Mouse (Mus musculus) left cerebral cortex, adult 2 months (tissue): ENCODE measurements around the gene Man2a1. TPM values are rescaled to one million over a fixed set of nuclear protein-coding genes. Genes with fewer than 3 reads are reported as not detected.
A peak's percentile ranks its signal among the peaks of the same experiment; 100 is the strongest.
"Not testable (repeated sequence)": the region's sequence is repeated elsewhere in the genome, so short reads cannot be mapped to it uniquely, and the experiment has no call there.

ENCODE experiments used
- DNase-seq, 2 experiments: peaks; one replicate each; pipeline ENCODE4 v3.0.0; 2021 to 2022; ENCODE audit warnings: low spot score in 2 of 2, mixed read lengths in 1 of 2; ENCODE audit errors: extremely low spot score in 1 of 2
- H3K27ac ChIP-seq: fragments of 200-600 bp; 2 replicates; pipeline ENCODE4 v1.8.1; 2022
- H3K4me3 ChIP-seq: fragments of 200-600 bp; 2 replicates; pipeline ENCODE4 v1.8.1; 2022
- CTCF ChIP-seq: fragments of 200-600 bp; IDR thresholded peaks from 2 replicates; pipeline ENCODE4 v1.8.1; 2022; ENCODE audit warnings: antibody characterized with exemption, mild to moderate bottlenecking, moderate library complexity
- intact Hi-C: fragments of 180-260 bp; cut with DNase I; formaldehyde crosslinking; loops from one replicate; pipeline ENCODE4 v1.15.1; 2025
- total RNA-seq, 2 experiments: library from RNA; stranded (reverse); gene quantifications; 2 replicates each; pipeline ENCODE4 v1.2.3; 2021

Man2a1 gene
- total RNA-seq, 2 experiments from 2014 or later = 18.1 to 19.5 TPM

GRCm38 (mm10) chr17:64752126-64753019, 151.8 kb downstream of the Man2a1 start:
- no peak for TF ChIP-seq CTCF
- intact Hi-C loops = loop anchor here (2.0 kb wide), 1 partner anchor 618 kb away; no protein-coding TSS in a partner anchor
- no peak for DNase-seq
- Histone ChIP-seq H3K27ac (no peak overlapping the region), H3K4me3 (no peak overlapping the region)

- no peak overlapping the region for H3K4me3 ChIP-seq
- no peak for TF ChIP-seq CTCF
- DNase-seq = no peak
- H3K27ac ChIP-seq = peak overlapping the region; percentile 20
- intact Hi-C loops = loop anchor here (2.0 kb wide), 1 partner anchor 617 kb away; no protein-coding TSS in a partner anchor
These were observed 153.0 kb downstream of the Man2a1 start for GRCm38 (mm10) chr17:64753507-64753906.

GRCm38 (mm10) chr17:64754142-64754863, 153.8 kb downstream of the Man2a1 start:
- Histone ChIP-seq H3K27ac (peak overlapping the region; percentile 20), H3K4me3 (no peak overlapping the region)
- DNase-seq = no peak
- TF ChIP-seq CTCF = no peak
- intact Hi-C loops = no loop called here

GRCm38 (mm10) chr17:64755191-64755590, 154.7 kb downstream of the Man2a1 start:
- no peak for TF ChIP-seq CTCF
- DNase-seq = no peak
- no peak overlapping the region for H3K4me3 ChIP-seq
- intact Hi-C loops = no loop called here
- no peak overlapping the region for H3K27ac ChIP-seq

GRCm38 (mm10) chr17:64762651-64763050, 162.1 kb downstream of the Man2a1 start:
- H3K27ac ChIP-seq, intact Hi-C loops, H3K4me3 ChIP-seq, DNase-seq: not testable (repeated sequence)

- TF ChIP-seq CTCF = no peak
- Histone ChIP-seq H3K27ac (no peak overlapping the region), H3K4me3 (no peak overlapping the region)
- no peak for DNase-seq
- intact Hi-C loops = no loop called here
These were observed 163.0 kb downstream of the Man2a1 start for GRCm38 (mm10) chr17:64763491-64763890.

- intact Hi-C loops = no loop called here
- no peak overlapping the region for H3K27ac ChIP-seq
- TF ChIP-seq CTCF = no peak
- H3K4me3 ChIP-seq = no peak overlapping the region
- DNase-seq = no peak
These were observed 163.9 kb downstream of the Man2a1 start for GRCm38 (mm10) chr17:64764175-64765122.

GRCm38 (mm10) chr17:64765286-64765685, 164.8 kb downstream of the Man2a1 start:
- intact Hi-C loops = no loop called here
- Histone ChIP-seq H3K27ac (no peak overlapping the region), H3K4me3 (no peak overlapping the region)
- no peak for DNase-seq
- no peak for TF ChIP-seq CTCF

- H3K27ac ChIP-seq = no peak overlapping the region
- DNase-seq = no peak
- no peak overlapping the region for H3K4me3 ChIP-seq
- intact Hi-C loops = no loop called here
- TF ChIP-seq CTCF = no peak
These were observed 166.0 kb downstream of the Man2a1 start for GRCm38 (mm10) chr17:64766507-64766906.

GRCm38 (mm10) chr17:64770277-64770676, 169.7 kb downstream of the Man2a1 start:
- no peak overlapping the region for H3K4me3 ChIP-seq
- DNase-seq = no peak
- no peak overlapping the region for H3K27ac ChIP-seq
- intact Hi-C loops = no loop called here
- TF ChIP-seq CTCF = no peak

GRCm38 (mm10) chr17:64772611-64773010, 172.1 kb downstream of the Man2a1 start:
- TF ChIP-seq CTCF = no peak
- Histone ChIP-seq H3K4me3 (no peak overlapping the region), H3K27ac (no peak overlapping the region)
- intact Hi-C loops = no loop called here
- DNase-seq = no peak
